Mouse (Mus musculus) CD4-positive helper T cell, adult 2 months (primary cell): Measurements from ENCODE around the gene Slc16a14.
"Not testable (repeated sequence)": the region's sequence is repeated elsewhere in the genome, so short reads cannot be mapped to it uniquely, and the experiment has no call there.

Experiments
- DNase-seq: peaks from one replicate; pipeline ENCODE4 v3.0.0-alpha.2; 2012; ENCODE audit warnings: low read depth, missing footprints, low spot score

Slc16a14 gene

DNA sequence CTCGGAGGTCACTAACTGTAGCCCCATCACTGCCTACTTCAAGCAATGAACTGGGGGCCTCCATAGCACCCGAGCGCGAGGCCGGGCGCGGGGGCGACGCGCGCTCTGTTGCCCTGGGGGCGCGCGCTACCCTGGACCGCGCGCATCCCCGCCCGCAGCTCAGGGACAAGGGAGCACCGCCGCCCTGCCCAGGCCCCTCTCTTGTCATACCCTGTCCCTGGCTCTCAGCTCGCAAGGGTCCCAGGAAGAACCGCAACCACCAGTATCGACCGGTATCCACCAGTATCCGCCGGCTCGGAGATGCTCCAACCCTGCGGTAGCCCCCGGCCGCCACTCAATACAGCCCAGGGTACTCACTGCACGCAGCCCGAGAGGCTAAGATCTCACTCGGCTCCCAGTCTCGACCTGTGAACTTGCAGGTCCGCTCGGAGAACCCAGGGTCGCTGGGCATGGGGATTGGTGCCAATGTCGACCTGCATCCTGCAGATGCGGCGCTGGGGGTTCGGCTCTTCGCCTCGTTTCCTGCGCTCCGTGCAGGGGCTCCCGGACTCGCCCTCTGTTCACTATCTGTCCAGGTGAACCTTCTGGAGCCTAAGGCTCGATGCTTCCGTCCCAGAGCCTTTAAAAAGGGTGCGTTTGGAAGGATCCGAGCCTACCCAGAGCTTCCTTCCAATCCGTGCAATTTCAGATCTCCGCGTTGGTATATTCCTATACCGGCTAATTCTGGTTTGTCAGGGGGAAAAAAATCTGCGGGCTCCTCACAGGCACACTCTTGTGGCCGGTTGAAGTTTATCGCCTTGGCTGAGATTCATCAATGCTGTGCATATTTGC lies at the start of gene Slc16a14:
Gene Slc16a14, minus strand, starts transcription at position 632 of the 831 bp plus-strand sequence.
- DNase-seq, result no peak

GRCm38 (mm10) chr1:84961779-84962178 lies 26.8 kb upstream of the Slc16a14 start:
- DNase-seq, result not testable (repeated sequence)

DNA sequence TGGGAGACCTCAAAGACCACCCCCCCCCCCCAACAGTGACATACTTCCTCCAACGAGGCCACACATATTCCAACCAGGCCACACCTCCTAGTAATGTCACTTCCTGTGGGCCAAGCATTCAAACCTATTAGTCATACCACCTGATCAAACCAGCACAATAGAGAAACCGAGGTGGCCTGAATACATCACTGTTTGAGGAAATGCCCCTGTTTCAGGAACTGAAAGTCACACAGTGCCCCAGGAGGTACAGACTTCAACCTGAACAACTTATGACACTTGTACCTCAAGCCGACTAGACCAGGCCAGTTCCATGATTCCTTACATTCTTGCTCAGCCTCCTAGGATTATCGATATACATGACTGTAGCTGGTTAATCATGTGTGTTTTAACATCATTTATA lies 22.8 kb upstream of the Slc16a14 start:
- not testable (repeated sequence) for DNase-seq

DNA sequence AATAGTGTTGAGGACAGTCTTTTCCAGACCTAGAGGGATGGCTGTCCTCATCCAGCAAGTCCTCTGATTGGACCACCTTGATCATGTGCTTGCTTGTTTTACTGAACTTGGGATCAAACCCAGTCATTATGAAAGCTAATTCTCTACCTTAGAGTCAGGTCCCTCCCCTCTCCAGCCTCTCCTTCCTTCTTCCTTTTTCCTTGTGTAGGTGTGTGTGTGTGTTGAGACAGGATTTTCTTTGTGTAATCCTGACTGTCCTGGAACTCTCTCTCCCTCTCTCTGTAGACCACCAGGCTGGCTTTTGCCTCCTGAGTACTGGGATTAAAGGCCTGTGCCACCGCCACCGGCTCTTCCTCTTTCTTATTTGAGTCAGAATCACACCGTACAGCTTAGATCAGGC lies 21.8 kb upstream of the Slc16a14 start:
- not testable (repeated sequence) for DNase-seq

- no peak for DNase-seq
Observed at GRCm38 (mm10) chr1:84952456-84953181, 17.7 kb upstream of the Slc16a14 start.

- no peak for DNase-seq
Observed at GRCm38 (mm10) chr1:84951566-84951965, 16.6 kb upstream of the Slc16a14 start.

DNA sequence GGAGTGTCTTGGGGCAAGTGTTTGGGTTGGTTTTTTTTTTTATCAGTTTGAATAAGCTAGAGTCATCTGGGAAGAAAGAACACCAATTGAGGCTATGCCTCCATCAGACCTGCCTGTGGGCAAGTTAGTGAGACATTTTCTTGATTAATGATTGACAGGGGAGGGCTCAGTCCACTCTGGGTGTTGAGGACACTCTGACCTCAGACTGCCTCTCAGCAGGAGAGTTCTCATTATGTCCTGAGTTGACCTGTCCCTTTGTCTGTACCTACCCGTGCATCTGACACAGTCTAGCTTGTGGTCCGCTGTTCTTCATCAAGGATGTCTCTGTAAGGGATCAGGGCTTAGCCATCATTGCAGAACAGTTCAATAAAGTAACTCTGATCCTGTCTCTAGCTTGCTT lies 12.5 kb upstream of the Slc16a14 start:
- no peak for DNase-seq

GRCm38 (mm10) chr1:84945950-84946349 lies 11.0 kb upstream of the Slc16a14 start:
- DNase-seq, result no peak

GRCm38 (mm10) chr1:84943549-84943948 lies 8.6 kb upstream of the Slc16a14 start:
- no peak for DNase-seq

- DNase-seq, result no peak
Observed at GRCm38 (mm10) chr1:84942666-84943065, 7.7 kb upstream of the Slc16a14 start.

- DNase-seq, result no peak
Observed at GRCm38 (mm10) chr1:84940322-84940721, 5.4 kb upstream of the Slc16a14 start.

GRCm38 (mm10) chr1:84939466-84939865 lies 4.5 kb upstream of the Slc16a14 start:
- no peak for DNase-seq

- no peak for DNase-seq
Observed at GRCm38 (mm10) chr1:84936716-84937510, 2.0 kb upstream of the Slc16a14 start.

DNA sequence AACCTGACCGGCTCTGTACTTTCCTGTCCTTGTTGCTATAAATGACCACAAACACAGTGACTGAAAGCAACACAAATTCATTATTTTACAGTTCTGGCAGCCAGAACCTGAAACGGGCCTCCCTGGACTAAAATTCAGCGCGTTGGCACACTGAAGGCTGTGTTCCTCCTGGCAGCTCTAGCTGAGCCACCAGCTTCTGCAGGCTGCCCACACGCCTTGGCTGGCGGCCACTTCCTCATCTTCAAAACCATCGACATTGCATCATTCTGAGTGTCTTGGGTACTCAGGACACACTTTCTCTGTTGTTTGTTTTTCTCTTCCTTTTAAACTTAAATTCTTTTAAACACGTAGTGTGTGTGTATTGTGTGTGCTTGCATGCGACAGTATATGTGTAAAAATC lies 734 bp upstream of the Slc16a14 start:
- DNase-seq, result no peak

GRCm38 (mm10) chr1:84934151-84934502 lies 807 bp downstream of the Slc16a14 start:
- no peak for DNase-seq

DNA sequence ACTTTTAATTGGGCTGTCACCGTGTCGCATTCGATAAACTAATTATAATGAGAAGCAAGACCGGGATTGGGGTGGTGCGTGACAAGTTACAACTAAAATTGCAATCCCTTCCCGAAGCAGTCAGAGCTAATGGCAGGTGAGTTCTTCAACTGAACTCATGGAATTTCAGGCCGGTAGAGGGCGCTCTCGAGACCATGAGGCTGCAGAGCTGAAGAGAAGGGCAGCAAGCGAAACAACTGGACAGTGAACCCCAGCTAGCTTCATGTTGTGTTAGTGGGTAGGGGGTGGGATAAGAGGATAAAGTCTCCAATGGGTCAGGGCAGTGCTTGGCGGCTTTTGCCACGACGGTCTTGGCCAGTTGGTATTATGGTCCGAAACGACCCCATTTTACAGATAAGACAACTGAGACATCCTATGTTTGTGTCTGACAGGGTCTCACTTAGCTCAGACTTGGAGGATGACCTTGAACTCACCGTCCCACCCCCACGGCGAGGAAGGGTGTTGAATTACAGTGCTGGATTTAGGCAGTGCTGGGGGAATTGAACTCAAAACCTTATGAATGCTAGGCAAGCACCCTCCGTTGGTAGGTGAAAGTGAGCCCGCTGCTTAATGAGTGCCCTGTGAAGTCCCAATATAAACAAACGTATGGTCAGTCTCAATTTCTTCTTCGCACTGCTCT lies 1.3 kb downstream of the Slc16a14 start:
- peak; percentile 7 for DNase-seq

GRCm38 (mm10) chr1:84925599-84925998 lies 9.3 kb downstream of the Slc16a14 start:
- no peak for DNase-seq

GRCm38 (mm10) chr1:84924134-84924533 lies 10.8 kb downstream of the Slc16a14 start:
- no peak for DNase-seq

- DNase-seq, result no peak
Observed at GRCm38 (mm10) chr1:84923432-84923831, 11.5 kb downstream of the Slc16a14 start.

DNA sequence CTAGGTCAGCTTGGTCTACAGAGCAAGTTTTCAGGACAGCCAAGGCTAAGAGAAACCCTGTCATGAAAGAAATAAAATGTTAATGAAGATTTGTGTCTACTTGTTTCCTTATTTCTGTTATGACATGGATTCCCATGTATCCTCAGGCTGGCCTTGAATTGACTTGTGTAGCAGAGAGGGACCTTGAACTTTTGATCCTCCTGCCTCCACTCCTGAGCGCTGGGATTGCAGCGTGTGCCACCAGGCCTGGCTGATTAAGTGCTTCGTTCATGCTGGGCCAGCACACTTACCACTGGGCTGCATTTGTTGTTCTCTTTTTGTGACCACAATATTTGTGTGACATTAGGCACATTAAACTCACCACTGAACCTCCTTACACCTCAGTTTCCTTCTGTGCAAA lies 16.1 kb downstream of the Slc16a14 start:
- no peak for DNase-seq

DNA sequence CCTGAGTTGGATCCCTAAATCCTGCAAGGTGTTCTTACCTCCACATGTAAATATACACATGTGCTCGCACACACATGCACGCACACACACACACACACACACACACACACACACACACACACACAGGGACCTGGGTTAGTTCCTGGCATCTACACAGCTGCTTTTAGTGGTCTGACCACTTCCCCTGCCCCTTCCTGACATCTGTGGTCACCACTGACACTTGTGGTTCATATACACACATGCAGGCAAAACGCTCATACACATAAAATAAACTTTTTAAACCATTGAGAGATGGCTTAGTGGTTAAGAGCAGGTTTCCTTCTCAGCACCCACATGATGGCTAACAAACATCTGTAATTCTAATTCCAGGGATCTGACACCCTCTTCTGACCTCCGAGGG lies 19.9 kb downstream of the Slc16a14 start:
- no peak for DNase-seq

GRCm38 (mm10) chr1:84912571-84912970 lies 22.4 kb downstream of the Slc16a14 start:
- no peak for DNase-seq
